Mouse (Mus musculus): ENCODE data around the gene 4930578C19Rik. TPM values are rescaled to one million over a fixed set of nuclear protein-coding genes. Genes with fewer than 3 reads are reported as not detected.
"Not testable (repeated sequence)": the region's sequence is repeated elsewhere in the genome, so short reads cannot be mapped to it uniquely, and the experiment has no call there.

4930578C19Rik gene
- not detected in 2 replicates for total RNA-seq (2015)
- 0.18 TPM in 1 of 2 replicates, not detected in the other for total RNA-seq (2017)

- no peak for ATAC-seq (ENCODE audit: poor library complexity, severe bottlenecking)
Observed at GRCm38 (mm10) chrX:18461198-18461601, at the start of gene 4930578C19Rik. TSS of gene 4930578C19Rik (minus strand) at chrX:18461397.

DNA sequence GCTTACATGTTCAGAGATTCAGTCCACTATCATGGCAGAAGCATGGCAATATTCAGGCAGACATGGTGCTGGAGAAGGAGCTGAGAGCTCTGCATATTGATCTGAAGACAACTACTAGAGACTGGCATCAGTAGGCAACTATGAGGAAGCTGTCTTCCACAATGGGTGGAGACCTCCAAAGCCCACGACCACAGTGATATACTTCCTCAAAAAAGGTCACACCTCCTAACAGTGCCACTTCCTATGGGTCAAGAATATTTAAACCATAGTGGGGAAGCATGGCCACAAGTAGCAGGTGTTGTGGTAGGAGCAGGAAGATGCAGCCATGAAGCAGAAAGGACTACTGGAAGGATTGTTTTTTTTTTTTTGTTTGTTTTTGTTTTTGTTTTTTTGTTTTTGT is 6.5 kb upstream of the 4930578C19Rik start:
- ATAC-seq (ENCODE audit: poor library complexity, severe bottlenecking): peak; percentile 60

GRCm38 (mm10) chrX:18462879-18463278 is 1.7 kb upstream of the 4930578C19Rik start:
- ATAC-seq (ENCODE audit: poor library complexity, severe bottlenecking): no peak

DNA sequence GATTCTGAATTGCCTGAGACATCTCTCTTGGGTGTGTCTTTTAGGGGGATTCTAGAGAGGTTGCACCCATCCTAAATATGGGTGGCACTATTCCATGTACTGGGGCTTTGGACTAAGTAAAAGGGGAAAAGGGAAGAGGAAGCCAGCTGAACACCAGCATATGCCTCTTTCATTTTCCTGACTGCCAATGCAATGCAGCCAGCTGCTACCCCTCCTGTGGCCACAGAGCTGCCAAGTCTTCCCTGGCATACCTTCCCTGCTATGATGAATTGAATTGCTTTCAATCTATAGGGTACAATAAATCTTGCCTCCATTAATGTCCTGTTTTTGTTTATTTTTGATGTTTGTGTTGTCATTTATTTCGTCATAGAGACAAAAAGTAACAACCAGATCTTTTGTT is 9.6 kb downstream of the 4930578C19Rik start:
- ATAC-seq (ENCODE audit: poor library complexity, severe bottlenecking): no peak

DNA sequence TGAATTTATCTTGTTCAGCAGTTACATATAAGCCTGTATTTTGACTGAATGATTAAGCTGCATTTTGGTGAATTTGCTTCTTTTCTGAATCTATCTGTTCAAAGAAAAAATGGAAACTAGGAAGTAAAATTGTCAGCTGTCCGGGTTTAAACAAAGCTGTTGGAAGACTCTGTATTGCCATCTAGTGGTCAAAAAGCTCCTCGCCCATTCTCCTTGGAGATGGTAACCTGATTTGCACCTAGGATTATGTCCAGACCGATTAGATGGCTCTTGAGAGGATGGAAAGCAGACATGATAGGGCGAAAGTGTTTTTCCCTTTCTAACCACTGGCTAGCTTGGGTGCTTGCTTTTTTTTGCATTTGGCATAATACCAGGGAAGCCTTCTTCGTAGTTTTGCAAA is 19.1 kb downstream of the 4930578C19Rik start:
- ATAC-seq (ENCODE audit: poor library complexity, severe bottlenecking): no peak

DNA sequence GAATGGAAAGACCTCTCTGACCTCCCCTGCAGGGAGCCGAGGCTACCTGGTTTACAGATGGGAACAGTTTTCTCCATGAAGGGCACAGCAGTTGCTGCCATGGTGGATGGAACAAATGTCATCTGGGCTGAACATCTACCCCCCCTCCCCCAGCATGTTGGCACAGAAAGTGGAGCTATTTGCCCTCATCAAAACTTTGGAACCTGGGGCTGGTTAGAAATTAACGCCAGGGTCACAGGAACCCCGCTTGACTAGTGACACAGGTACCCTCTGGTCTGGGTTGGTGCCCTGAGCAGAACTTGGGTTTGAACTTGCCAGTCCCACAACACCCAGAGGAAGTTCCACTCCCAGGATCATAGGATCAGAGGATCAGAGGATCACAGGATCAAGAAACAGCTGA is 35.7 kb downstream of the 4930578C19Rik start:
- no peak for ATAC-seq (ENCODE audit: poor library complexity, severe bottlenecking)

GRCm38 (mm10) chrX:18423206-18423605 is 38.0 kb downstream of the 4930578C19Rik start:
- ATAC-seq (ENCODE audit: poor library complexity, severe bottlenecking): no peak

DNA sequence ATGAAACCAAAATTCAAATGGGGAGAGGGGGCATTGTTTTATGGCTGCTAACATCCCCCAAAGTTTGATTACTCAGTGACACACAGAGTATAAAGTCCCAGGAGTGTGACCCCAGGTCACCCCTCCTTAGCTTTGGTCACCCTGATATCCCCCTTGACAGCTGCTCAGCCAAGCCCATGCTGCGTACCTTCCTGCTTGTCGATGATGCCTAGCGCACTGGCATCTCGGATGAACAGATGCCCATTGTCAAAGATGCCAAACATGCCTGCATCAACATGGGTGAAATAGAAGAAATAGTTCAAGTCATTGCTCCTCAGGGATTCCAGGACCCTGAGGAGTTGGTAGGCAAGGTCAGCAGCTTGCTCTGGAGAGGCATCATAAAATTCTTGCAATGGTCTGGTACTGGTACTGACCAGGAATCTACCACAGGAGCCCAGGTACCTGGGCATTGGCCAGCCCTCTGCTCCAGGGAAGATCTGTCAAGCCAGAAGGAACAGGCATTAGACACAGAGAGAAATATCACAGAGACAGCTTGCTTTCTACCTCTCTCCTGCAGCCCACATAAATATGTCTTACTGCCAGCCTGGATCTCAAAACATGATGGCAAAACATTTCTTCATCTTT is 40.9 kb downstream of the 4930578C19Rik start:
- ATAC-seq (ENCODE audit: poor library complexity, severe bottlenecking): no peak

- ATAC-seq (ENCODE audit: poor library complexity, severe bottlenecking): no peak
Observed at GRCm38 (mm10) chrX:18418977-18419376, 42.2 kb downstream of the 4930578C19Rik start.

DNA sequence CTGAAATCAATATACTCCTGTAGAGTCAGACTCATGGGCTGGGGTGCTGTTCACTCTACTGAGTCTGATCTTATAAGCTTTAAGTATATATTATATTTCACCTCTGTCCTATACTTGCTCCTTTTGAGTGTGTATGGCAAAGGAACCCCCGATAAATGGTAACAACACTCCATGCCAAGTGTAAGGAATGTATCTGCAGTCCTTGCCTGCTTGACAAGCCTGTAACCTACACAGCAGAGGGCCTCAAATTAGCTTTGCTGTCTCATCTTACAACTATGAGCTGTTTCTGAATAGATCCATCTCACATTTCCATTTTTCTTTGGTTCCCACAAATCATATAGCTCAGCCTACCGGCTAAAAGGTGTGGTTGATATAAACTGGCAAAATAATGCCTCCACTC is 46.6 kb downstream of the 4930578C19Rik start:
- no peak for ATAC-seq (ENCODE audit: poor library complexity, severe bottlenecking)

GRCm38 (mm10) chrX:18411071-18411840 is 49.9 kb downstream of the 4930578C19Rik start:
- ATAC-seq (ENCODE audit: poor library complexity, severe bottlenecking): no peak

DNA sequence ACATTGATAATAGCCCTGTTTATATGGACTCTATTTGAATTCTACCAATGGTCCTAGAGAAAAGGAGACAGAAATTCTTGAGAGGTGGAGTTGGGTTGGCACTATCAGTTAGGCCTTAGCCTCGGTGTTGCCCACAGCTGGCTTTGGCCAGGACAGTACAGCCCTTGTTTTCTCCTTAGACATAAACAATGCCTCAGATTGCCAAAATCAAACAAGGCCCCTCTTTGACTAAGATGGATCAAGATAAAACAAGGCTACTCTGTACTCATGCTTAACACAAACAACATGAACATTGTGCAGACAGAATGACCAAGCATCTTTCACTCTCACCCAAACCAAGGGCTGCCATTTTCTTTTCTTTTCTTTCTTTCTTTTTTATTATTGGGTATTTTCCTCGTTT is 51.6 kb downstream of the 4930578C19Rik start:
- ATAC-seq (ENCODE audit: poor library complexity, severe bottlenecking): no peak

GRCm38 (mm10) chrX:18402296-18402695 is 58.9 kb downstream of the 4930578C19Rik start:
- ATAC-seq (ENCODE audit: poor library complexity, severe bottlenecking): no peak

DNA sequence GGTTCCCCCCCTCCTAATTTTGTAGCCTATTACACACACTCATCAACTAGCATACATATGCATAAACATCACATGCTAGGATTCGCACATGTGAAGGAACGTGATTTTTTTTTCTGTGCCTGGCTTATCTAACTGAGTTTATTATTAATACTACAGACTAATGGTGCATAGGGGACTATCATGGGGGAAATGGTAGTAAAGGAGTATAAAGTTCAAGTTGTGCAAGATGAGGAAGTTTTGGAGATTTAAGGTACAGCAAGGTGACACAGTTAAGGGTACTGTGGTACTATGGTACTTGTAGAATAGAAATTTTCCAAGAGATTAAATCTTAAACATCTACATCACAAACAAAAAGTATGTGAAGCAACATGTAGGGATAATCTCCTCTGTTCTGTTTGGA is 64.5 kb downstream of the 4930578C19Rik start:
- ATAC-seq (ENCODE audit: poor library complexity, severe bottlenecking): no peak

DNA sequence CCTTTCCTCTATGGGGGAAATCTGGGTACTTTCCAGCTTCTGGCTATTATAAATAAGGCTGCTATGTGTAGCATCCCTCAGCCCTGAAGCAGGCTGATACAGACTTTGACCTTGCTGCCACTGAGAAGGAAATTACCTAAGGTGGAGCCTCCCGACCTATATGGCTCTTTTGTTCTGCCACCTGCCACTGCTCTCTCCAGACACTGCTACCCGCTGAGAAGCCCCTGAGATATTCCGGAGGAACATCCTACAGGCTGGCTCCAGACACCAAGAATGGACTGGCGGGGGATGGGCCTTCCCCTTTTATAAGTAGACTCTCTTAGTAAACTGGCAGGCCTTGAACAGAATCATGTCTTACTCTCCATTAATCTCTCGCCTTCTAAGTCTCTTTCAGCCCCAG is 77.0 kb downstream of the 4930578C19Rik start:
- not testable (repeated sequence) for ATAC-seq (ENCODE audit: poor library complexity, severe bottlenecking)
